Mouse (Mus musculus): ENCODE measurements around the gene Dzip1. TPM values are rescaled to one million over a fixed set of nuclear protein-coding genes. Genes with fewer than 3 reads are reported as not detected.

Dzip1 gene
- total RNA-seq, 2 experiments from 2014 or later = 2.8 to 3.8 TPM

- ATAC-seq (replicated peaks; ENCODE audit: low FRiP score, low TSS enrichment, poor library complexity, severe bottlenecking) = no peak
These were observed 82.9 kb downstream of the Dzip1 start for GRCm38 (mm10) chr14:118842353-118842752.

- ATAC-seq (replicated peaks; ENCODE audit: low FRiP score, low TSS enrichment, poor library complexity, severe bottlenecking) = no peak
These were observed 85.2 kb downstream of the Dzip1 start for GRCm38 (mm10) chr14:118840027-118840426.

GRCm38 (mm10) chr14:118839416-118839815 lies 85.8 kb downstream of the Dzip1 start:
- no peak for ATAC-seq (replicated peaks; ENCODE audit: low FRiP score, low TSS enrichment, poor library complexity, severe bottlenecking)

GRCm38 (mm10) chr14:118838556-118839120 lies 86.6 kb downstream of the Dzip1 start:
- no peak for ATAC-seq (replicated peaks; ENCODE audit: low FRiP score, low TSS enrichment, poor library complexity, severe bottlenecking)

- ATAC-seq (replicated peaks; ENCODE audit: low FRiP score, low TSS enrichment, poor library complexity, severe bottlenecking) = peak; percentile 99
These were observed 88.5 kb downstream of the Dzip1 start for GRCm38 (mm10) chr14:118836754-118837153.

GRCm38 (mm10) chr14:118836145-118836544 lies 89.1 kb downstream of the Dzip1 start:
- ATAC-seq (replicated peaks; ENCODE audit: low FRiP score, low TSS enrichment, poor library complexity, severe bottlenecking) = no peak

GRCm38 (mm10) chr14:118834313-118834712 lies 90.9 kb downstream of the Dzip1 start:
- ATAC-seq (replicated peaks; ENCODE audit: low FRiP score, low TSS enrichment, poor library complexity, severe bottlenecking) = no peak

- no peak for ATAC-seq (replicated peaks; ENCODE audit: low FRiP score, low TSS enrichment, poor library complexity, severe bottlenecking)
These were observed 92.0 kb downstream of the Dzip1 start for GRCm38 (mm10) chr14:118833241-118833640.

- ATAC-seq (replicated peaks; ENCODE audit: low FRiP score, low TSS enrichment, poor library complexity, severe bottlenecking) = no peak
These were observed 93.7 kb downstream of the Dzip1 start for GRCm38 (mm10) chr14:118831597-118831996.

- ATAC-seq (replicated peaks; ENCODE audit: low FRiP score, low TSS enrichment, poor library complexity, severe bottlenecking) = no peak
These were observed 95.7 kb downstream of the Dzip1 start for GRCm38 (mm10) chr14:118829331-118830095.

- ATAC-seq (replicated peaks; ENCODE audit: low FRiP score, low TSS enrichment, poor library complexity, severe bottlenecking) = peak; percentile 25; the same call in 1 of the 2 replicates
These were observed 97.9 kb downstream of the Dzip1 start for GRCm38 (mm10) chr14:118827283-118827904.

GRCm38 (mm10) chr14:118826346-118826745 lies 98.9 kb downstream of the Dzip1 start:
- peak; percentile 24; the same call in 1 of the 2 replicates for ATAC-seq (replicated peaks; ENCODE audit: low FRiP score, low TSS enrichment, poor library complexity, severe bottlenecking)

Other genes with a start within 250 kb of the Dzip1 start
- gene Abcc4, start 219.2 kb downstream of the Dzip1 start, total RNA-seq (2014; fragmentation: Nextera tagmentation) = 20.5 and 25.4 TPM in 2 replicates
- 12.2 and 15.6 TPM in 2 replicates for gene Abcc4, start 219.2 kb downstream of the Dzip1 start, total RNA-seq (2017)
- 1.1 and 1.6 TPM in 2 replicates for gene Cldn10, start 137.6 kb downstream of the Dzip1 start, total RNA-seq (2014; fragmentation: Nextera tagmentation)
- gene Cldn10, start 137.6 kb downstream of the Dzip1 start, total RNA-seq (2017) = 0.46 and 4.5 TPM in 2 replicates
- gene Dnajc3, start 12.5 kb upstream of the Dzip1 start, total RNA-seq (2014; fragmentation: Nextera tagmentation) = 21.3 and 26.6 TPM in 2 replicates
- gene Dnajc3, start 12.5 kb upstream of the Dzip1 start, total RNA-seq (2017) = 53.3 and 67.5 TPM in 2 replicates
- 4.2 and 4.9 TPM in 2 replicates for gene Uggt2, start 174.0 kb upstream of the Dzip1 start, total RNA-seq (2014; fragmentation: Nextera tagmentation)
- 1.3 and 10.3 TPM in 2 replicates for gene Uggt2, start 174.0 kb upstream of the Dzip1 start, total RNA-seq (2017)
- gene Hs6st3, start 212.9 kb upstream of the Dzip1 start, total RNA-seq (2014; fragmentation: Nextera tagmentation) = not detected in 2 replicates
- not detected in 2 replicates for gene Hs6st3, start 212.9 kb upstream of the Dzip1 start, total RNA-seq (2017)